In the genomic region with DNA sequence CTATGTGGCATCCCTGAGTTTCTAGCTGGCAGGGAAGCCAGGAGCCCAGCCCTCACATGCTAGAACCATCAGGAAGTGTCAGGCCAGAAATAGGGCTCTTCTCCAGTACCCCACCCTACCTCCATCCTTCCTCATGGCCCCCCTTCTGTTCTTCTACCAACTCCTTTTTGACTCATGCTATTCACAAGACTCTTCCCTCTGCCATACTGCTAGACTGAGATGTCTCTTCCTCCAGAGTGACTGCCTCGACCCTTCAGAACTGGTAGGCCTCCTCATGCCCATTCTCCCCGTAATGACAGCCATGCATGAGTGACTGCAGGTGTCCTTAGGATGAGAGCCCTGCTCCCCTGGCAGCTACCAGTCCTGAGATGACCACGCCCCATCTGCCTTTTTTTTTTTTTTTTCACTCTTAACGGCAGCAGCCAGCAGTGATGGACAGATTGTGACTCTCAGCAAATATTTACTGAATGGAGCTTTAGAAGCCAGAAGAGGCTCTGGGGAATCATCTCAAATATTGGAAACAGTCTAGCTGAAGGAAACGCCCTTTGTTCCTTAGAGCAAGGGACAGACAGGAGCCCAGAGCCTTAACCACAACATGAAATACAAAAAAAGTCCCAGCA, we compare ENCODE assay signal across 14 mouse cellular contexts. TPM values are rescaled to one million over a fixed set of nuclear protein-coding genes. Genes with fewer than 3 reads are reported as not detected.
DNase-seq lines count a peak whose midpoint lies in the region; ATAC-seq and TF ChIP-seq lines count a peak whose summit lies in the region.
"Had no signal": no experiment of that assay in that cellular context is flagged by ENCODE, and none has a peak within 500 bp of the region (broad histone marks: within the 10 kb centered on the region; RNA-seq: fewer than 3 reads in every experiment).

No protein-coding gene starts in this region.

- H3K4me2 ChIP-seq in heart, embryonic 12.5 days = no peak overlapping the region
- no peak overlapping the region for H3K4me2 ChIP-seq in lung, postnatal 0 days (replicated peaks; ENCODE audit: low read depth, low read length)
- no peak overlapping the region for H3K4me2 ChIP-seq in heart, postnatal 0 days (ENCODE audit: low read depth, low read length)
- H3K4me2 ChIP-seq: embryonic facial prominence, embryonic 13.5 days; midbrain, embryonic 11.5 days had no signal

- peaks cover 28% of the 10 kb centered on the region for H3K4me1 ChIP-seq in heart, embryonic 12.5 days (replicated peaks)
- peaks cover 7% of the 10 kb centered on the region; the same call in 1 of the 2 replicates for H3K4me1 ChIP-seq in lung, postnatal 0 days (ENCODE audit: insufficient read depth, low read depth, low read length)
- peaks cover 41% of the 10 kb centered on the region for H3K4me1 ChIP-seq in lung, adult 2 months (ENCODE audit: control insufficient read depth, insufficient read depth, low read length)
- peaks cover 25% of the 10 kb centered on the region for H3K4me1 ChIP-seq in heart, postnatal 0 days (ENCODE audit: control insufficient read depth, insufficient read depth)

- no peaks in the 10 kb centered on the region for H3K9me3 ChIP-seq in heart, embryonic 12.5 days (replicated peaks)
- no peaks in the 10 kb centered on the region for H3K9me3 ChIP-seq in lung, postnatal 0 days (ENCODE audit: low read length)
- H3K9me3 ChIP-seq in heart, postnatal 0 days (replicated peaks; ENCODE audit: control insufficient read depth, low read length) = no peaks in the 10 kb centered on the region
- H3K9me3 ChIP-seq: embryonic facial prominence, embryonic 13.5 days had no signal

- no peak for TF ChIP-seq POLR2A in lung, adult 2 months (IDR thresholded peaks at IDR 0.05; ENCODE audit: borderline replicate concordance, extremely low read depth, low read depth, low read length)

- TF ChIP-seq EP300 in lung, postnatal 0 days (IDR thresholded peaks at IDR 0.05) = no peak
- no peak for TF ChIP-seq EP300 in heart, postnatal 0 days (IDR thresholded peaks at IDR 0.05; ENCODE audit: low read depth)

- 0 out of 2 replicates have a peak overlapping the region, but pooled peaks have one; percentile 12 for H3K27ac ChIP-seq in heart, embryonic 12.5 days (ENCODE audit: poor library complexity, severe bottlenecking)
- H3K27ac ChIP-seq in lung, postnatal 0 days (ENCODE audit: low read length) = peak overlapping the region; percentile 60; the same call in 1 of the 2 replicates
- H3K27ac ChIP-seq in heart, postnatal 0 days (ENCODE audit: low read depth) = peak overlapping the region; percentile 52
- H3K27ac ChIP-seq: embryonic facial prominence, embryonic 13.5 days had no signal

- ATAC-seq in heart, embryonic 12.5 days (ENCODE audit: insufficient number of reproducible peaks, low FRiP score) = no peak
- ATAC-seq in lung, postnatal 0 days = peak; percentile 45; the same call in 1 of the 2 replicates
- no peak for ATAC-seq in heart, postnatal 0 days (ENCODE audit: insufficient read depth, low read depth)
- no peak for ATAC-seq in erythroblast, adult 5-6 weeks (replicated peaks; ENCODE audit: low FRiP score, poor library complexity, severe bottlenecking)
- ATAC-seq: CD4-positive, CD25-positive, alpha-beta regulatory T cell, adult 4 months; forebrain, embryonic 14.5 days; hindbrain, embryonic 16.5 days had no signal

- no peak for DNase-seq in heart, postnatal 25 days (ENCODE audit: low spot score)
- no peak for DNase-seq in lung, postnatal 0 days (ENCODE audit: low spot score)
- DNase-seq in lung, adult 2 months = no peak
- no peak for DNase-seq in heart, postnatal 0 days (ENCODE audit: low spot score)
- DNase-seq in thymus, postnatal 4 days = peak; percentile 24
- DNase-seq: cerebellum, adult 11 months; kidney, adult 18-20 months had no signal

- TF ChIP-seq CTCF in lung, postnatal 0 days (IDR thresholded peaks at IDR 0.05) = no peak
- no peak for TF ChIP-seq CTCF in lung, adult 2 months (IDR thresholded peaks at IDR 0.05; ENCODE audit: insufficient read depth, low read length)
- no peak for TF ChIP-seq CTCF in heart, postnatal 0 days (IDR thresholded peaks at IDR 0.05; ENCODE audit: low read depth)

- 37% methylated on average over 5 of the region's 5 CpGs for WGBS in heart, embryonic 12.5 days
- WGBS in lung, postnatal 0 days = 24% methylated on average over 5 of the region's 5 CpGs
- 28% methylated on average over 5 of the region's 5 CpGs for WGBS in lung, adult 2 months
- 34% methylated on average over 5 of the region's 5 CpGs for WGBS in heart, postnatal 0 days

- intact Hi-C loops in heart, postnatal 25 days (cut with DNase I) = no loop called here

- peaks cover 10% of the 10 kb centered on the region; the same call in 1 of the 2 replicates for H3K36me3 ChIP-seq in heart, embryonic 12.5 days
- no peaks in the 10 kb centered on the region for H3K36me3 ChIP-seq in lung, postnatal 0 days (ENCODE audit: insufficient read depth, low read length)
- H3K36me3 ChIP-seq in heart, postnatal 0 days (replicated peaks; ENCODE audit: control insufficient read depth, insufficient read depth, low read length) = peaks cover 26% of the 10 kb centered on the region
- H3K36me3 ChIP-seq: embryonic facial prominence, embryonic 13.5 days had no signal

- no peak overlapping the region for H3K9ac ChIP-seq in heart, embryonic 12.5 days
- no peak overlapping the region for H3K9ac ChIP-seq in lung, postnatal 0 days (replicated peaks; ENCODE audit: low read depth)
- no peak overlapping the region for H3K9ac ChIP-seq in heart, postnatal 0 days (replicated peaks; ENCODE audit: low read depth, low read length)
- H3K9ac ChIP-seq: embryonic facial prominence, embryonic 13.5 days had no signal

- H3K4me3 ChIP-seq in heart, embryonic 12.5 days = no peak overlapping the region
- no peak overlapping the region for H3K4me3 ChIP-seq in lung, postnatal 0 days (ENCODE audit: low read depth, low read length)
- H3K4me3 ChIP-seq in lung, adult 2 months (replicated peaks; ENCODE audit: extremely low read depth, low read depth, low read length) = no peak overlapping the region
- H3K4me3 ChIP-seq in heart, postnatal 0 days (ENCODE audit: low read depth, low read length) = no peak overlapping the region
- H3K4me3 ChIP-seq: embryonic facial prominence, embryonic 13.5 days had no signal

- no peaks in the 10 kb centered on the region for H3K27me3 ChIP-seq in heart, embryonic 12.5 days (replicated peaks)
- no peaks in the 10 kb centered on the region for H3K27me3 ChIP-seq in lung, postnatal 0 days (replicated peaks; ENCODE audit: insufficient read depth, low read length)
- H3K27me3 ChIP-seq in heart, postnatal 0 days (ENCODE audit: control insufficient read depth, insufficient read depth, low read length) = no peaks in the 10 kb centered on the region
- H3K27me3 ChIP-seq: embryonic facial prominence, embryonic 13.5 days had no signal

RNA-seq across cellular contexts. Expression of gene Myzap, which starts 23.7 kb away (rescaled TPM):
- 64.7 and 65.3 TPM in 2 replicates for polyA plus RNA-seq in heart, embryonic 12.5 days (2016; fragmentation: Nextera tagmentation; extraction: Ambion mirVana)
- 100 to 1,000 TPM; 381 to 383 TPM for total RNA-seq in heart, postnatal 25 days (2021)
- polyA plus RNA-seq in lung, postnatal 0 days (2015; fragmentation: Nextera tagmentation; extraction: Ambion mirVana) = 126 and 136 TPM in 2 replicates
- 67.7 and 79.6 TPM in 2 replicates for polyA plus RNA-seq in lung, adult 2 months (2012; rRNA removed)
- total RNA-seq in heart, postnatal 0 days (2014; rRNA removed; ENCODE audit: low replicate concordance) = 196 and 240 TPM in 2 replicates
- 301 and 341 TPM in 2 replicates for polyA plus RNA-seq in heart, postnatal 0 days (2015; fragmentation: Nextera tagmentation; extraction: Ambion mirVana)
- total RNA-seq in erythroblast, adult 5-6 weeks (2015; ENCODE audit: low replicate concordance) = not detected in 2 replicates
- 0.70 TPM in 1 of 2 replicates, not detected in the other for total RNA-seq in erythroblast, adult 5-6 weeks (2017; ENCODE audit: low replicate concordance)
